Mouse (Mus musculus) c-Kit-negative CD71-positive TER-119-positive erythroid progenitor cells, embryonic 14.5 days (primary cell): ENCODE measurements around the gene B3gnt8.

Source experiments
- DNase-seq: peaks from one replicate; pipeline ENCODE4 v3.0.0-alpha.2; 2013; ENCODE audit warnings: low read depth, low spot score

B3gnt8 gene

GRCm38 (mm10) chr7:25657785-25658184 lies 31.3 kb downstream of the B3gnt8 start:
- DNase-seq: no peak

GRCm38 (mm10) chr7:25658657-25659472 lies 32.4 kb downstream of the B3gnt8 start, which contains the start of the genes Bckdha and Exosc5:
Gene Bckdha (minus strand): TSS chr7:25658981.
Gene Exosc5 (plus strand): TSS chr7:25659164.
- peak; percentile 99 for DNase-seq

GRCm38 (mm10) chr7:25666381-25666780 lies 39.9 kb downstream of the B3gnt8 start:
- no peak for DNase-seq

- DNase-seq: no peak
Observed at GRCm38 (mm10) chr7:25669158-25669557, 42.7 kb downstream of the B3gnt8 start.

- DNase-seq: no peak
Observed at GRCm38 (mm10) chr7:25669631-25670030, 43.2 kb downstream of the B3gnt8 start.

- no peak for DNase-seq
Observed at GRCm38 (mm10) chr7:25670096-25670495, 43.6 kb downstream of the B3gnt8 start.

GRCm38 (mm10) chr7:25671686-25672085 lies 45.2 kb downstream of the B3gnt8 start:
- DNase-seq: no peak

- no peak for DNase-seq
Observed at GRCm38 (mm10) chr7:25672442-25672841, 46.0 kb downstream of the B3gnt8 start.

- DNase-seq: no peak
Observed at GRCm38 (mm10) chr7:25674297-25674696, 47.8 kb downstream of the B3gnt8 start.

GRCm38 (mm10) chr7:25674719-25675300 lies 48.4 kb downstream of the B3gnt8 start, which contains the start of gene Tmem91:
Gene Tmem91 (minus strand): TSS chr7:25675166.
- no peak for DNase-seq

GRCm38 (mm10) chr7:25675405-25675804 lies 49.0 kb downstream of the B3gnt8 start:
- no peak for DNase-seq

GRCm38 (mm10) chr7:25676085-25676781 lies 49.8 kb downstream of the B3gnt8 start:
- no peak for DNase-seq

- no peak for DNase-seq
Observed at GRCm38 (mm10) chr7:25677013-25677412, 50.6 kb downstream of the B3gnt8 start.

- DNase-seq: no peak
Observed at GRCm38 (mm10) chr7:25679971-25680370, 53.5 kb downstream of the B3gnt8 start.

- peak; percentile 94 for DNase-seq
Observed at GRCm38 (mm10) chr7:25680514-25681258, 54.2 kb downstream of the B3gnt8 start, which contains the start of gene B9d2. Gene B9d2 (plus strand): TSS chr7:25680780.

GRCm38 (mm10) chr7:25681341-25682231 lies 55.1 kb downstream of the B3gnt8 start:
- DNase-seq: no peak

- no peak for DNase-seq
Observed at GRCm38 (mm10) chr7:25683474-25684180, 57.2 kb downstream of the B3gnt8 start.

- DNase-seq: no peak
Observed at GRCm38 (mm10) chr7:25684659-25685058, 58.2 kb downstream of the B3gnt8 start.
